Mouse (Mus musculus) forebrain, embryonic 16.5 days (tissue): ENCODE data around the gene Gm45140. TPM values are rescaled to one million over a fixed set of nuclear protein-coding genes. Genes with fewer than 3 reads are reported as not detected.
A peak's percentile ranks its signal among the peaks of the same experiment; 100 is the strongest.

ENCODE experiments used
- ATAC-seq: fragments of 200-750 bp; cut with Nextera tagmentation; 2 replicates; pipeline ENCODE4 v1.8.0; 2017; ENCODE audit warnings: mild to moderate bottlenecking, moderate library complexity
- H3K27ac ChIP-seq: fragments of 300-500 bp; sonication (generic); 2 replicates; pipeline ENCODE4 v1.5.1; 2014; ENCODE audit warnings: low read length, control low read depth
- H3K27me3 ChIP-seq: fragments of 300-500 bp; sonication (generic); replicated peaks from 2 replicates; pipeline ENCODE4 v1.6.1; 2014; ENCODE audit warnings: low read length; ENCODE audit not compliant: control insufficient read depth, insufficient read depth
- H3K36me3 ChIP-seq: fragments of 300-500 bp; sonication (generic); 2 replicates; pipeline ENCODE4 v1.6.1; 2014; ENCODE audit not compliant: control insufficient read depth, insufficient read depth
- H3K4me1 ChIP-seq: fragments of 300-500 bp; sonication (generic); replicated peaks from 2 replicates; pipeline ENCODE4 v1.6.1; 2014; ENCODE audit warnings: low read length; ENCODE audit not compliant: control insufficient read depth, insufficient read depth
- H3K4me2 ChIP-seq: fragments of 300-500 bp; sonication (generic); 2 replicates; pipeline ENCODE4 v1.6.1; 2014; ENCODE audit warnings: mild to moderate bottlenecking, low read length, control low read depth
- H3K4me3 ChIP-seq: fragments of 300-500 bp; sonication (generic); replicated peaks from 2 replicates; pipeline ENCODE4 v1.5.1; 2014; ENCODE audit warnings: mild to moderate bottlenecking, low read length, control low read depth
- H3K9ac ChIP-seq: fragments of 300-500 bp; sonication (generic); replicated peaks from 2 replicates; pipeline ENCODE4 v1.6.1; 2014; ENCODE audit warnings: low read depth, low read length, control low read depth
- H3K9me3 ChIP-seq: fragments of 300-500 bp; sonication (generic); 2 replicates; pipeline ENCODE4 v1.6.1; 2016; ENCODE audit warnings: low read length; ENCODE audit not compliant: control insufficient read depth
- WGBS: fragments of 180-500 bp; shearing (Covaris S2); extraction: QIAGEN DNeasy Blood & Tissue Kit; methylation state at CpG from one replicate; pipeline ENCODE4 v1.1.7; 2014; 5-methylcytosine and 5-hydroxymethylcytosine counted together
- polyA plus RNA-seq: library from polyadenylated mRNA; unstranded; fragments of >200 nt; fragmentation: Nextera tagmentation; extraction: Ambion mirVana; gene quantifications from 2 replicates; pipeline ENCODE4 v1.2.1, GENCODE M21; 2015

The Gm45140 gene
- polyA plus RNA-seq: 2.5 and 4.4 TPM in 2 replicates

GRCm38 (mm10) chr6:87835695-87836094 is at the start of gene Gm45140:
TSS of gene Gm45140 (minus strand) at chr6:87835795.
- WGBS: 95% methylated on average over 7 of the region's 7 CpGs
- Histone ChIP-seq H3K27ac (no peak within 1 kb of the TSS), H3K36me3 (peaks cover 6% of the 10 kb centered on the region), H3K9ac (no peak within 1 kb of the TSS), H3K4me1 (peaks cover 18% of the 10 kb centered on the region), H3K4me3 (no peak within 1 kb of the TSS), H3K9me3 (no peaks in the 10 kb centered on the region), H3K27me3 (no peaks in the 10 kb centered on the region), H3K4me2 (no peak within 1 kb of the TSS)
- ATAC-seq: no peak

DNA sequence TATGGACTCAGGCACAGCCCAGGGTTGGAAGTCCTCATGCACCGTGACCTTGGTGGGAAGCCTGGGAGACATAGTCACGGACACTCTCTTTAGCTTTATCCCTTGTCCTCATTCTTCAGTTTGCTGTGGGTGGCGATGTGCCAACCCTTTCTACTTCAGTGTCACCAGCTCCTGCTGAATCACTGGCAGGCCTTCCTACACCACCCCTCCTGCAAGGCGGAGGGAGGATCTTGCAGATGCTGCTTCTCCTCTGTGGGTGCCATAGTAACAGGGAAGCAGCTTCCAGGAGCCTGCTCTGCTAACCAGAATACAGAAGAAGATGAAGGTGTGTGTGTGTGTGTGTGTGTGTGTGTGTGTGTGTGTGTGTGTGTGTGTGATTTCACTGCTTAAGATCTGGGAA is 47.2 kb upstream of the Gm45140 start:
- Histone ChIP-seq H3K9me3 (no peaks in the 10 kb centered on the region), H3K4me1 (peaks cover 3% of the 10 kb centered on the region; the same call in 1 of the 2 replicates), H3K27me3 (no peaks in the 10 kb centered on the region), H3K4me3 (no peak overlapping the region), H3K36me3 (no peaks in the 10 kb centered on the region), H3K4me2 (no peak overlapping the region), H3K27ac (no peak overlapping the region), H3K9ac (no peak overlapping the region)
- ATAC-seq: peak; percentile 61
- 58% methylated on average over 4 of the region's 4 CpGs for WGBS

GRCm38 (mm10) chr6:87882221-87882620 is 46.6 kb upstream of the Gm45140 start:
- 83% methylated on average over 3 of the region's 3 CpGs for WGBS
- Histone ChIP-seq H3K4me1 (peaks cover under 1% of the 10 kb centered on the region; the same call in 1 of the 2 replicates), H3K27ac (no peak overlapping the region), H3K4me3 (no peak overlapping the region), H3K36me3 (no peaks in the 10 kb centered on the region), H3K4me2 (no peak overlapping the region), H3K9ac (no peak overlapping the region), H3K9me3 (no peaks in the 10 kb centered on the region), H3K27me3 (no peaks in the 10 kb centered on the region)
- ATAC-seq: no peak

- no peak overlapping the region for H3K9ac ChIP-seq
- H3K36me3 ChIP-seq: no peaks in the 10 kb centered on the region
- no peak overlapping the region for H3K4me3 ChIP-seq
- WGBS: 71% methylated on average over 3 of the region's 3 CpGs
- H3K27ac ChIP-seq: no peak overlapping the region
- no peaks in the 10 kb centered on the region for H3K9me3 ChIP-seq
- no peak for ATAC-seq
- H3K4me2 ChIP-seq: no peak overlapping the region
- no peaks in the 10 kb centered on the region for H3K4me1 ChIP-seq
- no peaks in the 10 kb centered on the region for H3K27me3 ChIP-seq
Observed at GRCm38 (mm10) chr6:87879628-87880027, 44.0 kb upstream of the Gm45140 start.

DNA sequence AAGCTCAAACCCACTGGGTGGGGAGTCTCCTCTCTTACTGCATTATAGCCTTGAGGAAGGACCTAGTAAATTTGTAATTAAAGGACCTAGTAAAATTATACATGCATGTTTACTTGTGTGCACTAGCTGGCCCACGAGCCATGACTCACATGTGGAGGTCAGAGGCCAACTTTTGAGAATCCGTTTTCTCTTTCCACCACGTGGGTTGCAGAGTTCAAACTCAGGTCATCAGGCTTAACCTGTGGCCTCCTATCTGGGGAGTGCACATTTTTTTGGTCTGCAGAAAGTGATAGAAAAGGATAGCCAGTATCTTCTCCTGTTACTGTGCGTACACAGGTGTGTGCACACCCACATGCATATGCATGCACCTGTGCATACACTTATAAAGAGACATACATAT is 43.4 kb upstream of the Gm45140 start:
- H3K9ac ChIP-seq: no peak overlapping the region
- H3K4me2 ChIP-seq: no peak overlapping the region
- no peaks in the 10 kb centered on the region for H3K4me1 ChIP-seq
- H3K9me3 ChIP-seq: no peaks in the 10 kb centered on the region
- ATAC-seq: no peak
- H3K36me3 ChIP-seq: no peaks in the 10 kb centered on the region
- no peak overlapping the region for H3K4me3 ChIP-seq
- H3K27me3 ChIP-seq: no peaks in the 10 kb centered on the region
- 69% methylated on average over 4 of the region's 4 CpGs for WGBS
- no peak overlapping the region for H3K27ac ChIP-seq

GRCm38 (mm10) chr6:87876068-87876643 is 40.6 kb upstream of the Gm45140 start:
- no peaks in the 10 kb centered on the region for H3K4me1 ChIP-seq
- no peaks in the 10 kb centered on the region for H3K9me3 ChIP-seq
- H3K27me3 ChIP-seq: no peaks in the 10 kb centered on the region
- 83% methylated on average over 13 of the region's 13 CpGs for WGBS
- no peak for ATAC-seq
- H3K36me3 ChIP-seq: no peaks in the 10 kb centered on the region
- H3K27ac ChIP-seq: no peak overlapping the region
- H3K4me3 ChIP-seq: no peak overlapping the region
- no peak overlapping the region for H3K9ac ChIP-seq
- H3K4me2 ChIP-seq: no peak overlapping the region

DNA sequence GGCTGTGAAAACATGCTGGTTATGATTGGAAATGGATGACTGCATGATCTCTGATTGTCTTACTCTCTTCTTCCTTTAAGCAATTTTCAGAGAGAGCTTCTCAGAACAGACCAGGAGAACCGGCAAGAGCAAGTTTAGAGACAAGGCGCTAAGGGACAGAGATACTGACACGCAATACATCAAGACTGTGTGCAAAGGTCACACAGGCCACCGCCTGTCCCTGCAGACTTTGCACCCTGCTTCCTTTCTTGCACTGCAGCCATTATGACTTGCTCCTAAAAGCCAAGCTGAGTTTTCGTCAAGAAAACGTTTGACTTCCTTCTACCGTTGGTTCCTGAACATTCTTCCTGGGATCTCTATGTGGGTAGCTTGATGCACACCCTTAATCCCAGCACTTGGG is 40.0 kb upstream of the Gm45140 start:
- H3K9me3 ChIP-seq: no peaks in the 10 kb centered on the region
- no peak overlapping the region for H3K4me2 ChIP-seq
- H3K4me1 ChIP-seq: no peaks in the 10 kb centered on the region
- 89% methylated on average over 7 of the region's 7 CpGs for WGBS
- no peaks in the 10 kb centered on the region for H3K36me3 ChIP-seq
- H3K27ac ChIP-seq: no peak overlapping the region
- no peak for ATAC-seq
- no peak overlapping the region for H3K9ac ChIP-seq
- no peaks in the 10 kb centered on the region for H3K27me3 ChIP-seq
- no peak overlapping the region for H3K4me3 ChIP-seq

DNA sequence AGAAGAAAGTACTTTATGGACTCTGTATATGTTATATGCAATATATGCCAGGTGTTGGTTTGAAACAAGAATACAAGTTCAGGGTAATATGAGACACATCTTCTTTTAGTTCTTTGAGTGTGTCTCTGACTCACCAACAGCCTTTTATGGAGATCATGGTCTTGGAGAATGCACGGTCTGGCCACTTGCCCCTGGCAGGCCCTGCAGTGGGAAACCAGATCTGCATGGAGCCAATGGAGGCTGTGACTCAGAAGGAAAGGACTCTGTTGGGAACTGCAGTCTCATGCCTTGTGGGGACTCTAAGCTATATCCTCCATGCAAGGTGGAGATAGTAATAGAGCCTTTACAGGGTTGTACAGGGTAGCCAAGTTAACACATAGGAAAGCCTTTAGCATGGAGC is 39.5 kb upstream of the Gm45140 start:
- no peak for ATAC-seq
- Histone ChIP-seq H3K9me3 (no peaks in the 10 kb centered on the region), H3K27me3 (no peaks in the 10 kb centered on the region), H3K4me2 (no peak overlapping the region), H3K27ac (no peak overlapping the region), H3K4me1 (no peaks in the 10 kb centered on the region), H3K36me3 (no peaks in the 10 kb centered on the region), H3K9ac (no peak overlapping the region), H3K4me3 (no peak overlapping the region)
- WGBS: 91% methylated on average over 1 of the region's 1 CpGs

GRCm38 (mm10) chr6:87873963-87874362 is 38.4 kb upstream of the Gm45140 start:
- Histone ChIP-seq H3K27ac (no peak overlapping the region), H3K9ac (no peak overlapping the region), H3K27me3 (no peaks in the 10 kb centered on the region), H3K9me3 (no peaks in the 10 kb centered on the region), H3K4me2 (no peak overlapping the region), H3K4me3 (no peak overlapping the region), H3K36me3 (no peaks in the 10 kb centered on the region), H3K4me1 (no peaks in the 10 kb centered on the region)
- no peak for ATAC-seq
- 95% methylated on average over 2 of the region's 2 CpGs for WGBS

DNA sequence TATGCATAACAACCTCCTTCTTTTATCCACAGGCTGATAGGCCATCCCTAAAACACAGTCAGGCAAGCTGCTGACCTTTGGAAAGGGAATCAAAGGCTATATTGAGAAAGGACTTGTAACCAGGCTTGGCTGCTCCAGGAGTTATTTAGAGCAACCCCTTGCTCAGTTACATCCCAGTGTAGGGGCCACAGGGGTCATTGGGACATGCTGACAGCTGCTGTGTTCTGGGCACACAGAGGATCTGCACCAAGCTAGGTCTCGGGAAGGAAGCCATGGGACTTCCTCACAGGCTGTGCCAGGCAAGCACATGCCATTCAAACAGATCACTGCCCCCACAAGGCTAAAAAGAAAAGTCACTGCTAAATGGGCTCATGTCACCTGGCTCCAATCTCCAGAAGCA is 37.5 kb upstream of the Gm45140 start:
- ATAC-seq: no peak

More for the DNA sequence above, 37.5 kb upstream of the Gm45140 start:
- H3K9me3 ChIP-seq: no peaks in the 10 kb centered on the region
- no peaks in the 10 kb centered on the region for H3K27me3 ChIP-seq
- WGBS: 63% methylated on average over 1 of the region's 1 CpGs
- H3K4me1 ChIP-seq: no peaks in the 10 kb centered on the region
- no peak overlapping the region for H3K4me3 ChIP-seq
- H3K36me3 ChIP-seq: no peaks in the 10 kb centered on the region
- H3K4me2 ChIP-seq: no peak overlapping the region
- H3K9ac ChIP-seq: no peak overlapping the region
- H3K27ac ChIP-seq: no peak overlapping the region
